Mouse (Mus musculus) thymus, adult 2 months (tissue): ENCODE data around the gene Gfra1.

Source experiments
- CTCF ChIP-seq: fragments of 200-500 bp; IDR thresholded peaks from 2 replicates; pipeline ENCODE4 v1.5.1; 2012; ENCODE audit warnings: mild to moderate bottlenecking, control low read depth, low read length, moderate library complexity, borderline replicate concordance; ENCODE audit not compliant: control insufficient read depth, poor library complexity, insufficient read depth; ENCODE audit errors: extremely low read depth
- POLR2A ChIP-seq: fragments of 200-500 bp; IDR thresholded peaks from 2 replicates; pipeline ENCODE4 v1.6.1; 2012; ENCODE audit warnings: mild to moderate bottlenecking, low read length, control low read depth, moderate library complexity; ENCODE audit not compliant: control insufficient read depth, poor library complexity, insufficient read depth; ENCODE audit errors: extremely low read depth

DNA sequence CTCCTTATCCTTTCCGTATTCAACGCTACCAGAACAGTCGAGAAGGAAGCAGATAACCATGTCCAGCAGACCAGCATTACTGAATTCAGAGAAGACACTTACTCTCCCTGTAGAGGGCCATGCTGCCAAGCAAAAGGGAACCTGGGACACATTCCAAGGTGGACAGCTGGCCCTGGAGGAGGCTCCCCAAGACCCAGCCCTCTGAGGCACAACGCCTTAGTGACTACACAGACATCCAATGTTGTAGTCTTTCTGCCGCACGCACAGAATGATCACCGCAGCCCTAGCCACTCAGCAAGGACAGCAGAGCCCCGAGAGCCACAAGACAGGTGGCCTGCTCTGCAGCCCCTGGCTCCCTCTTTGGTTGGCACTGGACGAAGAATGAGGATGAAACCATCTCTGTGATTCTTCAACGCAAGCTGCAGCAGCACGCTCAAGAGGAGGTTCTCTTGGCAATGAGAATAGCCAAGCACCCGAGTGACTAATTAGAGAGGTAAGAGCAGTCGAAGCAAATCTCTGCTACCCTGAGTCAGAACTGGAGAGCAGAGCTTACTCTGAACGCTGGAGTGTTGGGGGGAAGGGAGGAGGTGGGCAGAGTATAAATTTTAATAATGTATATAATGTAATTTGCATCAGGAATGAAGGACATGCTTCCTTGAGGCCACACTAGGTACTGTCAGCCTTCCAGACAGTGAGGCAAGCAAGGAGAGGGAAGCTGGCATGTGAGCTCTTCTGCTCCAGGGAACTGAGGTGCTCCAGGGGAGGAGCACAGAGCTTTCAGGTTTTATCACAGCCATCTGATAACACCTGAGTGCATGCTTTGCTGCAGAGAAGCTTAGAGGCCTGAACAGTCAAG is 159.5 kb downstream of the Gfra1 start:
- TF ChIP-seq CTCF = no peak
- no peak for TF ChIP-seq POLR2A
